Mouse (Mus musculus) limb, embryonic 14.5 days (tissue): Measurements from ENCODE around the gene Mark3. TPM values are rescaled to one million over a fixed set of nuclear protein-coding genes. Genes with fewer than 3 reads are reported as not detected.

Source experiments
- ATAC-seq: fragments of 200-750 bp; cut with Nextera tagmentation; 2 replicates; pipeline ENCODE4 v1.8.0; 2017; ENCODE audit warnings: low read depth, moderate number of reproducible peaks, moderate TSS enrichment; ENCODE audit not compliant: low FRiP score
- DNase-seq: peaks from one replicate; pipeline ENCODE4 v3.0.0-alpha.2; 2015; ENCODE audit warnings: low spot score
- H3K27ac ChIP-seq: fragments of 300-500 bp; sonication (generic); replicated peaks from 2 replicates; pipeline ENCODE4 v1.5.1; 2014; ENCODE audit warnings: low read depth, mild to moderate bottlenecking, low read length, moderate library complexity, mixed read lengths
- H3K27me3 ChIP-seq: fragments of 300-500 bp; sonication (generic); 2 replicates; pipeline ENCODE4 v1.6.1; 2014; ENCODE audit warnings: low read length, mixed read lengths; ENCODE audit not compliant: control insufficient read depth, insufficient read depth
- H3K36me3 ChIP-seq: fragments of 300-500 bp; sonication (generic); 2 replicates; pipeline ENCODE4 v1.6.1; 2014; ENCODE audit warnings: mild to moderate bottlenecking, low read length, moderate library complexity, mixed read lengths; ENCODE audit not compliant: control insufficient read depth, insufficient read depth
- H3K4me1 ChIP-seq: fragments of 300-500 bp; sonication (generic); 2 replicates; pipeline ENCODE4 v1.6.1; 2014; ENCODE audit warnings: antibody characterized with exemption, low read length, mixed read lengths; ENCODE audit not compliant: control insufficient read depth, insufficient read depth
- H3K4me2 ChIP-seq: fragments of 300-500 bp; sonication (generic); replicated peaks from 2 replicates; pipeline ENCODE4 v1.6.1; 2014; ENCODE audit warnings: low read depth, mild to moderate bottlenecking, low read length, moderate library complexity; ENCODE audit not compliant: severe bottlenecking
- H3K4me3 ChIP-seq: fragments of 300-500 bp; sonication (generic); replicated peaks from 2 replicates; pipeline ENCODE4 v1.5.1; 2014; ENCODE audit warnings: low read length
- H3K9ac ChIP-seq: fragments of 300-500 bp; sonication (generic); 2 replicates; pipeline ENCODE4 v1.6.1; 2014; ENCODE audit warnings: mild to moderate bottlenecking, low read depth, low read length, moderate library complexity; ENCODE audit not compliant: severe bottlenecking
- H3K9me3 ChIP-seq: fragments of 300-500 bp; sonication (generic); 2 replicates; pipeline ENCODE4 v1.6.1; 2016; ENCODE audit warnings: low read length; ENCODE audit not compliant: control insufficient read depth
- POLR2A ChIP-seq: fragments of 200-500 bp; IDR thresholded peaks from 2 replicates; pipeline ENCODE4 v1.8.0; 2012; ENCODE audit warnings: inconsistent platforms, mild to moderate bottlenecking, moderate library complexity, borderline replicate concordance; ENCODE audit not compliant: insufficient read depth, insufficient read length; ENCODE audit errors: extremely low read depth
- WGBS: fragments of 180-500 bp; shearing (Covaris S2); extraction: QIAGEN DNeasy Blood & Tissue Kit; methylation state at CpG from one replicate; pipeline ENCODE4 v1.1.7; 2014; 5-methylcytosine and 5-hydroxymethylcytosine counted together
- polyA plus RNA-seq, 2 experiments: library from polyadenylated mRNA; depleted of rRNA in 1 of 2; stranded (reverse) in 1 of 2; unstranded in 1 of 2; fragments of >200 nt; fragmentation: Nextera tagmentation in 1 of 2; extraction: Ambion mirVana in 1 of 2; gene quantifications; 2 replicates each; pipeline versions ENCODE4 v1.2.1 to v1.2.3; 2012 to 2014

Mark3 gene
- polyA plus RNA-seq, 2 experiments = 49.8 to 80.5 TPM

- no peak for TF ChIP-seq POLR2A
- Histone ChIP-seq H3K36me3 (peaks cover 27% of the 10 kb centered on the region), H3K9ac (no peak overlapping the region), H3K4me2 (no peak overlapping the region), H3K9me3 (no peaks in the 10 kb centered on the region), H3K27me3 (no peaks in the 10 kb centered on the region), H3K4me1 (peaks cover 2% of the 10 kb centered on the region), H3K27ac (no peak overlapping the region), H3K4me3 (no peak overlapping the region)
- ATAC-seq (no peak), DNase-seq (no peak)
- WGBS = 65% methylated on average over 15 of the region's 15 CpGs
Measured at GRCm38 (mm10) chr12:111705186-111705973, 131.1 kb downstream of the Mark3 start.

Other genes with a start within 250 kb of the Mark3 start
- 163 and 215 TPM in 2 replicates for gene Cdc42bpb, start 196.8 kb upstream of the Mark3 start, polyA plus RNA-seq (2012; rRNA removed)
- gene Cdc42bpb, start 196.8 kb upstream of the Mark3 start, polyA plus RNA-seq (2014; fragmentation: Nextera tagmentation; extraction: Ambion mirVana) = 37.0 and 39.7 TPM in 2 replicates
- gene Lbhd2, start 167.7 kb upstream of the Mark3 start, polyA plus RNA-seq (2012; rRNA removed) = 11.0 and 17.2 TPM in 2 replicates
- 19.2 and 22.3 TPM in 2 replicates for gene Lbhd2, start 167.7 kb upstream of the Mark3 start, polyA plus RNA-seq (2014; fragmentation: Nextera tagmentation; extraction: Ambion mirVana)
- gene Exoc3l4, start 157.5 kb upstream of the Mark3 start, polyA plus RNA-seq (2012; rRNA removed) = 11.7 and 14.9 TPM in 2 replicates
- 7.4 and 7.7 TPM in 2 replicates for gene Exoc3l4, start 157.5 kb upstream of the Mark3 start, polyA plus RNA-seq (2014; fragmentation: Nextera tagmentation; extraction: Ambion mirVana)
- 9.3 and 10.2 TPM in 2 replicates for gene Tnfaip2, start 132.1 kb upstream of the Mark3 start, polyA plus RNA-seq (2012; rRNA removed)
- 10.0 and 11.4 TPM in 2 replicates for gene Tnfaip2, start 132.1 kb upstream of the Mark3 start, polyA plus RNA-seq (2014; fragmentation: Nextera tagmentation; extraction: Ambion mirVana)
- gene Gm266, start 88.7 kb upstream of the Mark3 start, polyA plus RNA-seq (2012; rRNA removed) = 14.8 and 15.5 TPM in 2 replicates
- 14.7 and 14.8 TPM in 2 replicates for gene Gm266, start 88.7 kb upstream of the Mark3 start, polyA plus RNA-seq (2014; fragmentation: Nextera tagmentation; extraction: Ambion mirVana)
- 118 and 129 TPM in 2 replicates for gene Eif5, start 36.5 kb upstream of the Mark3 start, polyA plus RNA-seq (2012; rRNA removed)
- gene Eif5, start 36.5 kb upstream of the Mark3 start, polyA plus RNA-seq (2014; fragmentation: Nextera tagmentation; extraction: Ambion mirVana) = 472 and 474 TPM in 2 replicates
- gene Ckb, start 97.8 kb downstream of the Mark3 start, polyA plus RNA-seq (2012; rRNA removed) = 133 and 168 TPM in 2 replicates
- gene Ckb, start 97.8 kb downstream of the Mark3 start, polyA plus RNA-seq (2014; fragmentation: Nextera tagmentation; extraction: Ambion mirVana) = 94.7 and 106 TPM in 2 replicates
- 30.8 and 47.4 TPM in 2 replicates for gene Trmt61a, start 103.6 kb downstream of the Mark3 start, polyA plus RNA-seq (2012; rRNA removed)
- gene Trmt61a, start 103.6 kb downstream of the Mark3 start, polyA plus RNA-seq (2014; fragmentation: Nextera tagmentation; extraction: Ambion mirVana) = 7.2 and 7.3 TPM in 2 replicates
- 26.5 and 37.2 TPM in 2 replicates for gene Bag5, start 138.7 kb downstream of the Mark3 start, polyA plus RNA-seq (2012; rRNA removed)
- 61.2 and 63.7 TPM in 2 replicates for gene Bag5, start 138.7 kb downstream of the Mark3 start, polyA plus RNA-seq (2014; fragmentation: Nextera tagmentation; extraction: Ambion mirVana)
- 32.7 and 39.7 TPM in 2 replicates for gene Apopt1, start 138.7 kb downstream of the Mark3 start, polyA plus RNA-seq (2012; rRNA removed)
- 50.7 and 52.3 TPM in 2 replicates for gene Apopt1, start 138.7 kb downstream of the Mark3 start, polyA plus RNA-seq (2014; fragmentation: Nextera tagmentation; extraction: Ambion mirVana)
- gene Klc1, start 184.3 kb downstream of the Mark3 start, polyA plus RNA-seq (2012; rRNA removed) = 121 and 137 TPM in 2 replicates
- 104 and 110 TPM in 2 replicates for gene Klc1, start 184.3 kb downstream of the Mark3 start, polyA plus RNA-seq (2014; fragmentation: Nextera tagmentation; extraction: Ambion mirVana)
- 26.3 and 32.9 TPM in 2 replicates for gene Xrcc3, start 239.3 kb downstream of the Mark3 start, polyA plus RNA-seq (2012; rRNA removed)
- 10.1 and 12.4 TPM in 2 replicates for gene Xrcc3, start 239.3 kb downstream of the Mark3 start, polyA plus RNA-seq (2014; fragmentation: Nextera tagmentation; extraction: Ambion mirVana)
- 102 and 114 TPM in 2 replicates for gene Zfyve21, start 239.6 kb downstream of the Mark3 start, polyA plus RNA-seq (2012; rRNA removed)
- gene Zfyve21, start 239.6 kb downstream of the Mark3 start, polyA plus RNA-seq (2014; fragmentation: Nextera tagmentation; extraction: Ambion mirVana) = 110 and 119 TPM in 2 replicates